Mouse (Mus musculus): Measurements from ENCODE around the gene Fgfr2. TPM values are rescaled to one million over a fixed set of nuclear protein-coding genes. Genes with fewer than 3 reads are reported as not detected.
"Not testable (repeated sequence)": the region's sequence is repeated elsewhere in the genome, so short reads cannot be mapped to it uniquely, and the experiment has no call there.

The Fgfr2 gene
- polyA plus RNA-seq, 1 experiment, result 12.0 TPM

DNA sequence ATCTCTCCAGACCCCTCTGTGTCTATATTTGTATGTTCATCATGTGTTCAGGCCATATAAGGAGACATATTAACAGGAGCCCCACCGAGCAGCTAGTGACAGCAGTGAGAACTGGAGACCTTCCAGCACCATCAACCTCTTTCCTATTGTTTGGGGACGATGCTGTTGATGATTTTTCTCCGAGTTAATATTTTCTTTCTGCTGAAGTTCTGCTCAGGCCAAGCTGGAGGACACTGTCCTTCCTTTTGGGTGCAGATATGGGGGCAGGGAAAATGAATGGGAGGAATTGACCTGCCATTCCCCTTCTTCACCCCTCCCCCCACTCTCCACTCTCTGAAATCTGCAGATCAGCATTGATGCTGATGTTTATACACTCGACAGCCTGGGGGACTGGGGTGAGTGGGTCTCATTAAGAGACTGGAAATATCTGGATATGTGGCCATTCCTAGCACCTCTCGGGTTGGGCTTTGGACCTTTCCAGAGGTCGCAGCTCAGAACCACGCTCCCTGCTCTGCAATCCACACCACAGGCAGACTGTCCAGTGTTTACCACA is 2454.3 kb downstream of the Fgfr2 start:
- Histone ChIP-seq H3K27ac (replicated peaks; ENCODE audit: low read depth, low read length) (peak overlapping the region; percentile 35), H3K4me3 (ENCODE audit: insufficient read depth, low read depth, low read length) (no peak overlapping the region), H3K4me1 (ENCODE audit: control insufficient read depth, insufficient read depth, insufficient read length, low read length) (peaks cover 31% of the 10 kb centered on the region)

DNA sequence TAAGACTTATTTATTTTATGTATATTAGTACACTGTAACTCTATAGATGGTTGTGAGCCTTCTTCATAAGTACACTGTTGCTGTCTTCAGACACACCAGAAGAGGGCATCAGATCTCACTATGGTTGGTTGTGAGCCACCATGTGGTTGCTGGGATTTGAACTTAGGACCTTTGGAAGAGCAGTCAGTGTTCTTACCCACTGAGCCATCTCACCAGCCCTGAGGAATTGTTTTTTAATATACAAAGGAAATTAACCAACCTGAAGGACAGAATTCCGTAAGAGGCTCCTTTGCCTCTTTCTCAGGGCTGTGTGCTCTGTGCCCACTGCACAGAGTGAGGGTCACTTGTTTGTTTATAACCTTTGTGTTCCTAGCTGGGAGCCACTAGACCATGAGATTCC is 2455.1 kb downstream of the Fgfr2 start:
- peaks cover 33% of the 10 kb centered on the region for H3K4me1 ChIP-seq (ENCODE audit: control insufficient read depth, insufficient read depth, insufficient read length, low read length)
- H3K4me3 ChIP-seq (ENCODE audit: insufficient read depth, low read depth, low read length); H3K27ac ChIP-seq (replicated peaks; ENCODE audit: low read depth, low read length): not testable (repeated sequence)

DNA sequence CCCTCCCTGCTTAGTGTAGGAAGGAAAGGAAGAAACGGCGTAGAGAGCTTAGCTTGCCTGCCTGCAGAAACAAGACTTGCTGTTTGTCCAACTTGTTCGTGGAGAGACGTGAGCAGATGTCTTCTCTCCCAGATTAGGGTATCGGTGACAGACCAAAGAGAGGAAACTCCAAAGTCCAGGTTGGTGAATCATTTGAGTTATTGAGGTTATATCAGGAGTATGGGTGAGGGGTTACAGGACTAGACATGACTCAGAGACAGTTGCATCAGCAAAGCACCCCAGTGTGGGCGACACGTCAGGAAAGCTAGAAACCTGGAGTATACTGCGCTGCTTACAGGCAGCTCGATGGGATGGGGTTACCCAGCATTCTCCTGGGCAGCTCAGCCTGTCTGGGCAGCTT is 2457.8 kb downstream of the Fgfr2 start:
- H3K27ac ChIP-seq (replicated peaks; ENCODE audit: low read depth, low read length), result no peak overlapping the region
- peaks cover 26% of the 10 kb centered on the region for H3K4me1 ChIP-seq (ENCODE audit: control insufficient read depth, insufficient read depth, insufficient read length, low read length)
- no peak overlapping the region for H3K4me3 ChIP-seq (ENCODE audit: insufficient read depth, low read depth, low read length)

DNA sequence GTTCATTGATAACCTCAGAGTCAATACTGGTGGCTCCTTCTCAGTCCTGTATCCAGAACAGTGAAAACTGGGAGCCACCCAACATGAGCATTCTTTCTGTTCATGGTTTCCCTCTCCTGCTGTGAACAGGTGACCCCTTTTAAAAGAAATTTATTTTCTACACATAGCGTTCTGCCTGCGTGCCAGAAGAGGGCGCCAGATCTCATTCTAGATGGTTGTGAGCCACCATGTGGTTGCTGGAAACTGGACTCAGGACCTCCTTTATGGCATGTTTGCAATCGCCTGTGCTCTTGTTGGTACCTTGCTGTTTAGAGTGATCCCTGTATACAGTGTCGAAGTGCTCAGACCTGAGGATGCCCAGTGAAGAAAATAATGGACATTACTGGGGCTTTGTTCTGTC is 2458.5 kb downstream of the Fgfr2 start:
- H3K27ac ChIP-seq (replicated peaks; ENCODE audit: low read depth, low read length), result no peak overlapping the region
- no peak overlapping the region for H3K4me3 ChIP-seq (ENCODE audit: insufficient read depth, low read depth, low read length)
- peaks cover 21% of the 10 kb centered on the region for H3K4me1 ChIP-seq (ENCODE audit: control insufficient read depth, insufficient read depth, insufficient read length, low read length)

DNA sequence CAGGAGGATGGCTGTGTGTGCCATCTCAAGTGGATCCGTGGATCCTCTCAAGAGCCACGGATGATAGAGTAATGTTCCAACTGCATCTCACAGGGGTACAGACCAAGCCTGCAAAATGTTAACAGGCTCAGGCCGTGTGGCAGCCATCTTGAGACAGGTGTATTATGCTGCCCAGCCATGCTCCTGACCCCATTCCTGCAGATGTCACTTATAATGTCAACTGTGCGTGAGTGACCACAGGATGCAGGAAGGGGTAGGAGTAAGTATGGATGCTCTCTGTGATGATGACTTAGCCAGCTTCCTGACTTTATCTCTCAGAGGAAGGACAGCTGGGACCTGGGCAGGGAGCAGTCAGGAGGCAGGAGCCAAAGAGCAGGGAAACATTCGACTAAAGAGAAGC is 2459.1 kb downstream of the Fgfr2 start:
- no peak overlapping the region for H3K27ac ChIP-seq (replicated peaks; ENCODE audit: low read depth, low read length)
- H3K4me1 ChIP-seq (ENCODE audit: control insufficient read depth, insufficient read depth, insufficient read length, low read length), result peaks cover 16% of the 10 kb centered on the region

DNA sequence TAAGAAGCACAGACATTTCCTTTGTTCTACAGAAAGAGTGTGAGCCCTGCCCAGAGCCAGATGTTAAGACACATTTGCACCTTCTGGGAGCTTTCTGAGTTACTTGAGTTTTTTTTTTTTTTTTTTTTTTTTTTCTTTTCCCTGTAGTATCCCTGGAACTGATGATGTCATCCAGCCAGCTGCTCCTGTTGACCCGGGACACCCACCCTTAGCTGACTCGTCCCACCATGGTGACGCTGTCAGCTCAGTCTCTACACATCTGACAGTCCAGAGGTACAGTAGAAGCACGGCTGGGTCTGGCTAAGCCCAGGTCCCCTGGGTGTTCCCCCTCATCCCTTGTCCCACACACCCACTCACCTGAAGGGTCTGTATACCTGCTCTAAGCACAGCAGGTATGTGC is 2460.3 kb downstream of the Fgfr2 start:
- Histone ChIP-seq H3K4me1 (ENCODE audit: control insufficient read depth, insufficient read depth, insufficient read length, low read length) (peaks cover 19% of the 10 kb centered on the region), H3K4me3 (ENCODE audit: insufficient read depth, low read depth, low read length) (no peak overlapping the region), H3K27ac (replicated peaks; ENCODE audit: low read depth, low read length) (no peak overlapping the region)

More for the DNA sequence above, 2459.1 kb downstream of the Fgfr2 start:
- H3K4me3 ChIP-seq (ENCODE audit: insufficient read depth, low read depth, low read length), result no peak overlapping the region

DNA sequence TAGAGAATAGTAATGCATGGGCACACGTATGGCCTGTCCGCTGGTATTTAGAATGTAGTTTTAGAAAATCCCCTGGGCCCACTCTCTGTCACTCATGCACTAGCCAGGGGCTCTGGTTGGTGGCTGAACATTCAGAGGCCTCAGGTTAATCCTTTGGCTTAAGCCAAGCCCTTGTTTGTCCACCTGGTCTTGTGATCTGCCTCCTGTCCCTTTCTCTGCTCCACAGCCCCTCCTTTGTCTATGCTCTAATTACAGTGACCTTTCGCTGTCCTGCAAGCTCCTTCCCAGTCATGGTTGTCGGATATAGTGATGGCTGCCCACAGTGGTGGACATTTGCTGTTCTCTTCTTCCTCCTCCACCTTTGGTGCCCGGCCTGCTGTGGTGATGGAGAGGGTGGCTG is 2460.9 kb downstream of the Fgfr2 start:
- Histone ChIP-seq H3K27ac (replicated peaks; ENCODE audit: low read depth, low read length) (no peak overlapping the region), H3K4me3 (ENCODE audit: insufficient read depth, low read depth, low read length) (no peak overlapping the region), H3K4me1 (ENCODE audit: control insufficient read depth, insufficient read depth, insufficient read length, low read length) (peaks cover 23% of the 10 kb centered on the region)

DNA sequence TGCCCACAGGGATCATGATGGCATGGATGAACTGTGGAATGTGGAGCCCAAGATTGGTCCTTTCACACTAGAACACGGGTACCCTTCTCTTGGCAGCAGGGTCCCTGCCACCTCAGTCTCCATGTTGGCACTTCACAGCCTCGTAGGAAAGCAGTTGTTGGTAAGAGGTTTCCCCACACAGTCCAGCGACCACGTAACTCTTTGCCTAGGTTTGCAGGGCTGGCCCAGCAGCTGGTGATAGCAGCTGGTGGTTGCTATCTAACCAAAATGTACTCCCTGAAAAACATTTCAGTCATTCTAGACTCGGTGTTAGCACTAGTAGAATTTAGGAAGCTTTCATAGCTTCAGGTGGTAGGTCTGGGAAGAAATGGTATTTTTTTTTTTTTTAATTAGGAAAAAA is 2464.0 kb downstream of the Fgfr2 start:
- H3K4me1 ChIP-seq (ENCODE audit: control insufficient read depth, insufficient read depth, insufficient read length, low read length), result peaks cover 38% of the 10 kb centered on the region
- H3K27ac ChIP-seq (replicated peaks; ENCODE audit: low read depth, low read length), result peak overlapping the region; percentile 26; the same call in 1 of the 2 replicates
- H3K4me3 ChIP-seq (ENCODE audit: insufficient read depth, low read depth, low read length), result no peak overlapping the region

DNA sequence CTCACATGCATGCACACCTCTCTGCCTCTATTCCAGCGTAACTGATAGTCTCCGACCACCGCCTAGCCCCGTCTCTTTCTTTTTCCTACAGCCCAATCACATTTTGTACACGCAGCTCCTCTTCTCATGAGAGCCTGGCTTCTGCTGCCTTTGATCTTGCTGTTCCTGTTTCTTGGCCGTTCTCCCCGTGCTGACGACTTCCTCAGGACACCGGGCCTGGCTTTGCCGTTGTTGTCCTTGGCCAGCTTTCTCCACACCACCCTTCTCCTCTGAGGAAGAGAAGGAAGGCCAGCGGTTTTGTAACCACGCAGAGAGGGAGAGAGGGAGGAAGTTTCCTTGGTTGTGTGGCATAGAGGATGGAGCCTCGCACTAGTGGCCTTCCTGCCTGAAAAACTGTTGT is 2465.4 kb downstream of the Fgfr2 start:
- Histone ChIP-seq H3K4me1 (ENCODE audit: control insufficient read depth, insufficient read depth, insufficient read length, low read length) (peaks cover 46% of the 10 kb centered on the region), H3K4me3 (ENCODE audit: insufficient read depth, low read depth, low read length) (no peak overlapping the region), H3K27ac (replicated peaks; ENCODE audit: low read depth, low read length) (peak overlapping the region; percentile 47)

DNA sequence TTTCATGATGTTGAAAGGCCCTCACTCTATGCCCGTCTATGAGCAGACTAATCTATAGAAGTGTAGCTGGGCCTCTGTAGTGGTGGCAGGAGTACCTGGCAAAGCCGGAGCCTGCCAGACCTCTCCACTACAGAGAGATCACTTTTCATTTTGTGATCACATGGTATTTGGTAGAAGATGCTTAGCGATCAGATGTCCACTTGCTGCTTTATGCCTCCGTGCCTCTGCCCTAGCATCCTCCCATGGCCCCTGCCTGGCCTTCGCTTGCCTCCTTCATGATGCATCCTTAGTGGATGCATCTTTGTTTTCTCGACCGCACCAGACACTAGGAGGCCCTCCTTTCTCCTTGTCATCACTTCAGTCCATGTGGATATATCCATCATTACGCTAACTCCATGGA is 2466.2 kb downstream of the Fgfr2 start:
- no peak overlapping the region for H3K4me3 ChIP-seq (ENCODE audit: insufficient read depth, low read depth, low read length)
- H3K27ac ChIP-seq (replicated peaks; ENCODE audit: low read depth, low read length), result no peak overlapping the region
- H3K4me1 ChIP-seq (ENCODE audit: control insufficient read depth, insufficient read depth, insufficient read length, low read length), result peaks cover 41% of the 10 kb centered on the region

DNA sequence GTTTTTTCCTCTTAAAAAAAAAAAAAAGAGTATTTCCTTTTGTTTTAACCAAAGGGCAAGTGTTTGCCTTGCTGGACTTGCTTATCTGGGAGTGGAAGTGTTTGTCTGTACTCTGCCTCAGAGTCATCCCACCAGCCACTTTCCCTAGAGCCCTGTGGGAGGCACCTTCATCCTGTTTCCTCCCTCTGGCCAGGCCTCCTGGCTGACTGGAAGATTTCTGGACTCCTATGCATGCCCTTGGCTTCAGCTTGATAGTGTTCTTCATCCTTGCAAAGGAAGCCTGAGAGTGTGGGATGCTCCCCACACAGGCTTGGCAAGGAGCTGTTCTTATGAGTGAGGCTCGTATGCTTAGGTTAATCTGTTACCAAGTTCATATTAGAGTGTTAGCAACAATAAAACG is 2468.6 kb downstream of the Fgfr2 start:
- Histone ChIP-seq H3K4me3 (ENCODE audit: insufficient read depth, low read depth, low read length) (no peak overlapping the region), H3K27ac (replicated peaks; ENCODE audit: low read depth, low read length) (peak overlapping the region; percentile 69), H3K4me1 (ENCODE audit: control insufficient read depth, insufficient read depth, insufficient read length, low read length) (peaks cover 41% of the 10 kb centered on the region)

DNA sequence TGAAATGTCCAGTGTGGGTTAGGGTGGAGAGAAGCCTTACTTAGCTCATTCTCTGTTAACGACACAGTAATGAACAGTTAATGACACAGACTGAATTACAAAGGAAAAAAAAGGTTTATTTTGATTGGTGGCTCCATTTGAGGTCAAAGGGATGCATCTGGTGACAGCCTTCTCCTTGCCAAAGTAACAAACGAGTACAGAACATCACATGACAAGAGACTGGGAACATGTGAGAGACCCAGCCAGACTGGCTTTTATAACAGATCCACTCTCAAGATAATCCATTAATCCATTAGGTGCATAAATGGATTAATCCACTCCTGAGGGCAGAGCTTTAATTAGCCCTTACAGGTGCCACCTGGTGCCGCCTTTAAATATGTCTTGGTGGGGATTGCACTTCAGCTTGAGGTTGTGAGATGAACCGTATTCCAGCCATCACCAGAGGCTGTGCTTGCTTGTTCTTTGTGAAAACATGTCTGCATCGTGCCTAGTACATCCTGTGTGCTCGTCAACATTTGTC is 2470.1 kb downstream of the Fgfr2 start:
- H3K4me1 ChIP-seq (ENCODE audit: control insufficient read depth, insufficient read depth, insufficient read length, low read length), result peaks cover 50% of the 10 kb centered on the region

DNA sequence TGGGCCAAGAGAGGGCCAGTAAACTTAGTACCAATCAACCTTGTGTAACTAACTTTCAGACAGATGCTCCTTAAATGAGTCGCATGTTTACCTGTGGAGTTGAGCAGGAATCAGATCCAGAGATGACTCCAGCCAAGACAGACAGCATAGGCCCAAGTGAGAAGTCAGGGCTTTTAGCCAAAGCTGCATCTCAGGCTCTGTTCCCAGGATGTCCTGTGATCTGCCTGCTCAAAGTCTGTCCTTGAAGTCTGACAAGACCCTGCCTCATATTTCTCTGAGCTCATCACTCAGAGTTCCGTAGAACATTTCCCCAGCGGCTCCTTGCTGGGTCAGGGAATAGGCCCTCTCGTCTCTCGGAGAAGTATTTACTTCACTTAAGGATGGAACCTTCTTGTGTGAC is 2472.5 kb downstream of the Fgfr2 start:
- Histone ChIP-seq H3K27ac (replicated peaks; ENCODE audit: low read depth, low read length) (no peak overlapping the region), H3K4me1 (ENCODE audit: control insufficient read depth, insufficient read depth, insufficient read length, low read length) (peaks cover 48% of the 10 kb centered on the region), H3K4me3 (ENCODE audit: insufficient read depth, low read depth, low read length) (no peak overlapping the region)

More for the DNA sequence above, 2470.1 kb downstream of the Fgfr2 start:
- Histone ChIP-seq H3K4me3 (ENCODE audit: insufficient read depth, low read depth, low read length) (no peak overlapping the region), H3K27ac (replicated peaks; ENCODE audit: low read depth, low read length) (no peak overlapping the region; the same call in 1 of the 2 replicates)

DNA sequence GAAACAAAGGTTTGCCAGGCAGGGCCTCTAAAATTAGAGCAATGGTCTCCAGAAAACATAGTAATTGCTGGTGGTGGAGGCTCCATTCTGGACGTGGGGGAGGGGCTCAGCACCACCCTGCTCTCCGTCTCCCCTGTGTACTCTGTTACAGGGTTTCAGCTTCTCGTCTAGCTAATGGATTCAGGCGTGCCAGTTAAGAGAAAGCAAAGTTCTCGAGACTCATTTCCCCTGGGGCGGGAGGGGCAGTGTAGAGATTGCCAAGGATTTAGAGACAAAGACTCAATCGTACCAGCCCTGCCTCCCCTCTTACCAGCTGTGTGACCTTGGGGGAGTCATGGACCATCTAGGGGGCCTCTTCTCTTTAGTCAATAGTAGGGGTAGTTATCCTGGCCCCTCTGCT is 2473.9 kb downstream of the Fgfr2 start:
- Histone ChIP-seq H3K4me1 (ENCODE audit: control insufficient read depth, insufficient read depth, insufficient read length, low read length) (peaks cover 37% of the 10 kb centered on the region), H3K27ac (replicated peaks; ENCODE audit: low read depth, low read length) (peak overlapping the region; percentile 44), H3K4me3 (ENCODE audit: insufficient read depth, low read depth, low read length) (no peak overlapping the region)

DNA sequence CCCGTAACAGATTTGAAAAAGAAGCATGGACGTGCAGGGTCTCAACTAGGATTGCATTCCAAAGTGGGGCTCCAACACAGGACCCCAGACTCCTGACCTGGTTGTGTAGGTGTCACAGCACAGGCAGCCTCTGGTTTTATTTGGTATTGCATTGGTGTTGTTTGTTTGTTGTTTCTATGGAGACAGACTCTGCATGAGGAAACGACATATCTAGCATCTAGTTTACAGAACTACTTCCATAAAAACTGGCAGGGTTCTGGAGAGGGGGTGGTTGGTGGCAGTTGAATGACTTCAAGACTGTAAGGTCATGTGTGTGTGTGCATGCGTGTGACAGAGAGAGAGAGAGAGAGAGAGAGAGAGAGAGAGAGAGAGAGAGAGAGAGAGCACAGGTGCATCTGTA is 2475.1 kb downstream of the Fgfr2 start:
- no peak overlapping the region for H3K4me3 ChIP-seq (ENCODE audit: insufficient read depth, low read depth, low read length)
- peak overlapping the region; percentile 87; the same call in 1 of the 2 replicates for H3K27ac ChIP-seq (replicated peaks; ENCODE audit: low read depth, low read length)
- peaks cover 26% of the 10 kb centered on the region for H3K4me1 ChIP-seq (ENCODE audit: control insufficient read depth, insufficient read depth, insufficient read length, low read length)

DNA sequence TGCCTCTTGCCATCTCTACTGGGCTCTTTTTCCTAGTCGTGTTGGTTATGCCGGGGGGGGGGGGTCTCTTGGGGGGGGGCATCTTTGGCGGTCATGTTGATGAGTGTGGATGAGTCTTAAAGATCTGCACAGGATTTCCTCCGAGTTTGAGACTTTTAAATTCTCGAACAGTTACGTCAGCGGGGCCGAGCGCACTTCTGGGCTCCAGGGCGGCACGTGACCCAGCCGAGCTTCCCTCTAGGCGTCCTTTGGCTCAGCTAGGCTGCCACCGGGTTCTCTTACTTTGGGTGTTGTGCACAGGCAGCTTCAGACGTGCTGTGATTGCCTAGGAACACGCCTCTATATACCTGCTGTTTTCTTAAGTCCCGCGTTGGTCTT is 2476.4 kb downstream of the Fgfr2 start:
- Histone ChIP-seq H3K27ac (replicated peaks; ENCODE audit: low read depth, low read length) (peak overlapping the region; percentile 99), H3K4me3 (ENCODE audit: insufficient read depth, low read depth, low read length) (peak overlapping the region; percentile 69)

More for the DNA sequence above, 2476.4 kb downstream of the Fgfr2 start:
- peaks cover 22% of the 10 kb centered on the region for H3K4me1 ChIP-seq (ENCODE audit: control insufficient read depth, insufficient read depth, insufficient read length, low read length)
